Mouse (Mus musculus) gastrocnemius, postnatal 36 days (tissue): Measurements from ENCODE around the gene Gripap1. TPM values are rescaled to one million over a fixed set of nuclear protein-coding genes. Genes with fewer than 3 reads are reported as not detected.
A peak's percentile ranks its signal among the peaks of the same experiment; 100 is the strongest.
"Not testable (repeated sequence)": the region's sequence is repeated elsewhere in the genome, so short reads cannot be mapped to it uniquely, and the experiment has no call there.

ENCODE experiments used
- DNase-seq, 2 experiments: peaks; one replicate each; pipeline ENCODE4 v3.0.0; 2022
- intact Hi-C: fragments of 180-260 bp; cut with DNase I; formaldehyde crosslinking; loops from one replicate; pipeline ENCODE4 v1.15.1; 2025
- long read RNA-seq, 2 experiments: library from polyadenylated mRNA; stranded (forward); transcript quantifications; one replicate each; pipeline ENCODE4 v2.0.0; 2021
- total RNA-seq, 2 experiments: library from RNA; stranded (reverse); gene quantifications; 2 replicates each; pipeline ENCODE4 v1.2.3; 2021

Gene Gripap1
- 10 to 100 TPM; 17.3 to 19.2 TPM for total RNA-seq
- long read RNA-seq, experiment 1, partial matches to known transcripts, result 8 of 9 reads
- long read RNA-seq, experiment 1, other reads (novel, unspliced or antisense), result 1 of 9 reads
- long read RNA-seq, experiment 2, partial matches to known transcripts, result 0 of 12 reads
- long read RNA-seq, experiment 2, other reads (novel, unspliced or antisense), result 8 of 12 reads

- intact Hi-C loops, result no loop called here
- peak; percentile 42 to 65 for DNase-seq
Measured at GRCm38 (mm10) chrX:7789542-7790136, at the start of gene Gripap1. Gripap1 (plus strand) TSS chrX:7789765.

- intact Hi-C loops, result loop anchor here (5.0 kb wide), 1 partner anchor 92 kb away; no protein-coding TSS in a partner anchor
- DNase-seq, result no peak
Measured at GRCm38 (mm10) chrX:7740082-7740819, 49.3 kb upstream of the Gripap1 start.

DNA sequence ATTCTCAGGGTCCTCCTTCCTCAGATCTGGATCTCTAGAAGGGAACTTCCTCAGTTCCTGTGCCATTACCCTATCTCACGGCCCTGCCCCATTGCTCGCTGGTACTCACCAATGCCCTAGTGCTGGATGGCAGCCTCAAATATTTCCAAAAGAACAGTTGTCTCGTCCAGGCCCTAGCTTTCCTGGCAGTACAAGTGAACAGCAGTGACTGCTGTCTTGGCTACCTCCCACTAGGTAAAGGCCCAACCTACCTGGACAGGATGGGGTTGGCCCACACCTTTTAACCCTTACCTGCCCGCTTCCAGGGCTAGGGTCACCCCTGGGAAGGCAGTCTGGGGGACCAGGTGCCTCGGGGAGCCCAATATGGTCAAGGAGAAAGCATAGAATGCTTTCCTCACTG is 48.5 kb upstream of the Gripap1 start:
- intact Hi-C loops, result loop anchor here (5.0 kb wide), 1 partner anchor 91 kb away; no protein-coding TSS in a partner anchor
- DNase-seq, result no peak

DNA sequence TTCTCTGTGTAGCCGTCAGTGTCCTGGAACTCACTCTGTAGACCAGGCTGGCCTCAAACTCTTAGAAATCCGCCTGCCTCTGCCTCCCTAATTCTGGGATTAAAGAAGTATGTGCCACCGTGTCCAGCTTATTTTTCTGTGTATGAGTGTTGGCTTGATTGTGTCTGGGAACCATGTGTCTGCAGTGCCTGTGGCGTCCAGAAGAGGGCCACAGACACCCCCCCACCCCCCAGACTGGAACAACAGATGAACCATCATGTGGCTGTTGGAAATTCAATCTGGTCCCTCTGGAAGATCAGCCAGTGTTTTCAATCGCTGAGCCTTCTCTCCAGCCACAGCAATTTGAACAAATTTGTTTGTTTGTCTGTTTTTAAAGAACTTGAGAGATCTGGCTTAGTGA is 46.1 kb upstream of the Gripap1 start:
- intact Hi-C loops, result loop anchor here (5.0 kb wide), 1 partner anchor 89 kb away; no protein-coding TSS in a partner anchor
- DNase-seq, result no peak

- intact Hi-C loops, result loop anchor here (5.0 kb wide), 1 partner anchor 87 kb away; no protein-coding TSS in a partner anchor
Measured at GRCm38 (mm10) chrX:7744940-7745339, 44.6 kb upstream of the Gripap1 start.

GRCm38 (mm10) chrX:7745429-7745828 is 44.1 kb upstream of the Gripap1 start:
- intact Hi-C loops, result no loop called here
- no peak for DNase-seq

More at GRCm38 (mm10) chrX:7744940-7745339, 44.6 kb upstream of the Gripap1 start:
- DNase-seq, result no peak

GRCm38 (mm10) chrX:7750432-7751116 is 39.0 kb upstream of the Gripap1 start, which contains the start of gene Ccdc120:
Ccdc120 (minus strand) TSS chrX:7750905.
- intact Hi-C loops, result no loop called here
- peak in 1 of 2 experiments; percentile 42 for DNase-seq

GRCm38 (mm10) chrX:7753627-7754026 is 35.9 kb upstream of the Gripap1 start:
- DNase-seq, intact Hi-C loops: not testable (repeated sequence)

DNA sequence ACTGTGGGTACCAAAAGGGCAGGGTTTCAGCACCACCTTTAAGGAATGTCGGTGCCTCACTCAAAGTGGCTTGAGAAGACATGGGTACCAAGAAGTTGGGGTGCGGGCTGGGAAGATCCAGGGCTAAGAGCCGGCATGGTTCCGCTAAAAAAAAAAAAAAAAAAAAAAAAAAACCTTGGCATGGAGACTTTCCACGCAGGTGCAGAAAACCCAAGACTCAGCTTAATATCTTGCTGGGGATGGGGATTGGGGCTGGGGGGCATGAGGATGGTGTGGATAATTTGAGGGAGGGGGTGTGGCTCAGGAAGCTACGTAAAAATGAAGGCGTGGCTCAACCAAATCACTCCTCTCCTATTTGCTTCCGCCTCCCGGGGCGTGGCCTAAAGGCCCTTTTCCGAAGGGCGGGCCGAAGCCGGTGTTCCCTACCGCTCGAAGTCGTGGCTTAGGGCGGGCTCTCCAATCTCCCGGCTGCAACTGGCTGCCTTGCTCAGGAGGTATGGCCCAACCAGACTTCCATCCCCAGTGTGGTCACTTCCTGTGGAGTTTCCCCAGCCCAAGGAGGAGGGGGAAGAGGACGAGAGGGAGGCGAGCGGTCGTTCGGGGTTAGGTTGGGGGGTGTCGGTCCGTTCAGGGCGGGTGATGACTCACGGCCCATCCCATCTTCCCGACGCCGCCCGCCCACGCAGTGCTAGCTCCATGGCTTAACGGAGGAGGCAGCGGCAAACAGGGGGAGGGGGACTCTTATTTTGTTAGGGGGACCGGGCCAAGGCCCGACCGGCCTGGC is 27.2 kb upstream of the Gripap1 start, which contains the start of gene Tfe3:
Tfe3 (plus strand) TSS at position 424 of the 784 bp plus-strand sequence.
- peak; percentile 75 to 90 for DNase-seq
- intact Hi-C loops, result no loop called here

GRCm38 (mm10) chrX:7762921-7763197 is 26.7 kb upstream of the Gripap1 start:
- intact Hi-C loops, result no loop called here
- DNase-seq, result no peak

DNA sequence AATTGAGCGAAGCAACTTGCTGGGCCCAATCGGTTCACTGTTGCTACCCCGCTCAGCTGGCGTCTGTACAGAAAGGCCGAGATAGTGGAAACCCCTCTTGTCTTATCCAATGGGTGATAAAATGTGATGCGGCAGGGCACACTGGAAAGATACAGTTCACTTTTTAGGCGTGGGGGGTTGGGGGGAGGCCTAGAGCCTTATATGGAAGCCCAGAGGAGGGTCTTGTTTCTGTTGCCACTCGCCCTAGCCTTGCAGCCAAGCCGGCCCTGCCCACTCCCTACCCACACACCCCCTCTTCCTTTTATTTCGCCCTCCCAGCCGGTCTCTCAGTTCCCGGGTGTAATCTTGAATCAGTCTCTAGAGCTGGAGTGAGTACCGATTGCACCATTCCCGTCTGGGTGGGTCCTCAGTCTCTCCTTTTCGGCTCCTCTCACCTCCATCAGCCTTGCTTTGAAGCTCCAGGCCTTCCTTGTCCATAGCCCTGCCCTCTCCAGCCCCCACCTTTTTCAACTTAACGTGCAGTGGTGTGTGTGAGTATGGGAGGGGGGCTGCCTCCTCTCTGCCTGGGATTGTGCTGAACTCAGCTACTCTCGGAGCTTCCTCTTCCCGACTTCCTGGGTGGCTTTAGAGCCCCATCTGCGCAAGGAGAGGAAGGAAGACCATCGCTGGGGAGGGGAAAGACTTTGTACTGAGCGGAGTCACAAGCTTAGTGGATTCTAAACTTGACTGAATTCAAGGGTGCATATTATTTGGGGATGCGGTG is 25.8 kb upstream of the Gripap1 start:
- DNase-seq, result no peak
- intact Hi-C loops, result no loop called here

DNA sequence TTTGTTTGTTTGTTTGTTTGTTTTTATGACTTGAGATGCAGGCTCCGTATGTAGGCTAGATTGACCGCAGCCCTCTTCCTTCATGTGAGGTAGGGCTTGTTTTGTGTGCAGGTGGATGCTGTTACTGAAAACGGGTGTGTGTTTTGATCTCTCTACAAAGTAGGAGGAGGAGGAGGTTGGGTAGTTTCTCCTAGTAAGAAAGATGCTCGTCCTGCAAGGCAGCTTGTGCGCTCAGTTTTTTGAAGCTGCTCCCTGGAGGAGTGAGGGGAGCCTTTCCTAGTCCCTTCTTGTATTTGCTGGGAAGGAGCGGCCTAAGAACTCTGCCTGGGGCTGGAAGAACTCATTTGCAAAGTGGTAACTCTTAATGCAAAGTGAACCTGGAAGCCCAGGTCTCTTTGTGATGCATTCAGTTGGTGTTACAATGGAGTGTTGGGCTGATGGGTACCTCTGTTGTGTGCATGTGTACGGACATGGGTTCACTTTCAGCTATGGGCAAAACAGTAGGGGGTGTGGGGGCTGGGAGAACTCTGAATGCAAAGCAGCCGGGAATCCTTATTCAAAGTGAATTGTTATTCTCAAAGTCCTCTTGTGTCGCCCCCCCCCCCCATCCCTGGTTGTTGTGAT is 24.8 kb upstream of the Gripap1 start:
- no peak for DNase-seq
- intact Hi-C loops, result no loop called here

- no peak for DNase-seq
- intact Hi-C loops, result no loop called here
Measured at GRCm38 (mm10) chrX:7765281-7765670, 24.3 kb upstream of the Gripap1 start.

DNA sequence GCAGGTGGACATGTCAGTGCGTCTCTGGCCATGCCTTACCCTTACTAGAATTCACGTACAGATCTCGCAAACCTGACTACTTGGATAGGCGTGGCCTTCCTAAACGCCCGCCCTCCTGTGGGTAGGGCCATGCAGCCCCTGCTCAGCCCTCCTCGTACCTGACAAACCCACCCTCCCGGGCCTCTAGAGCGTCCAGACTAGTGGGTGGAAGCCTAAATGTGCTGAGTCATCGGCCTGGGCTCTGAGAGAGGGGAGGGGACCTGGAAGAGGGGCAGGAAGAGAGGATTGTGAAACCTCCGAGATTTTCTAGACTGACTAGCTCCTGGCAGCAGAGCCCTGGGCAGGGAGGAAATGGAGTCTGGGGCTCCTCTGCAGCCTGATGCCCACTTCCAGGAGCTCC is 23.8 kb upstream of the Gripap1 start:
- peak; percentile 9 to 25 for DNase-seq
- intact Hi-C loops, result no loop called here

- DNase-seq, result no peak
- intact Hi-C loops, result loop anchor here (5.0 kb wide), 1 partner anchor 32 kb away; no protein-coding TSS in a partner anchor
Measured at GRCm38 (mm10) chrX:7769302-7770017, 20.1 kb upstream of the Gripap1 start.

DNA sequence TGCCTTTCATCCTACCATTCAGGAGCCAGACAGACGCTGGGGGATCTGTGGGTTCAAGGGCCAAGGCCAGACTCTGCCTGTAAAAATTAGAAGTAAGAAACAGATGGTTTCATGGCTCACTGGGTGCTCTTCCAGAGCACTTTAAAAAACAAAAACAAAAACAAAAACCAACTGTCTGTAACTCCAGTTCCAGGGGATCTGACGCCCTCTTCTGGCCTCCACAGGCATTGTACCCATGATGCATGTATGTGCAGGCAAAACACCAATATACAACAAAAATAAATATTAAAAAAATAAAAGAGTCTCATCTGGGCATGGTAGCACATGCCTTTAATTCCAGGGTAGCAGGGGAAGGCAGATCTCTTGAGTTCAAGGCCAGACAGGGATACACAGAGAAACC is 16.8 kb upstream of the Gripap1 start:
- DNase-seq, result no peak
- intact Hi-C loops, result loop anchor here (5.0 kb wide), 1 partner anchor 35 kb away; no protein-coding TSS in a partner anchor

GRCm38 (mm10) chrX:7775501-7776205 is 13.9 kb upstream of the Gripap1 start:
- DNase-seq, result no peak
- intact Hi-C loops, result no loop called here
